In genomic region chr7:118572039-118572438, GRCm38 (mm10) we compare ENCODE assay signal across 17 mouse cellular contexts. TPM values are rescaled to one million over a fixed set of nuclear protein-coding genes. Genes with fewer than 3 reads are reported as not detected.
DNase-seq lines count a peak whose midpoint lies in the region; ATAC-seq and TF ChIP-seq lines count a peak whose summit lies in the region.
"Had no signal": no experiment of that assay in that cellular context is flagged by ENCODE, and none has a peak within 500 bp of the region (broad histone marks: within the 10 kb centered on the region; RNA-seq: fewer than 3 reads in every experiment).

No protein-coding gene starts in this region.

- H3K9me3 ChIP-seq in kidney, embryonic 14.5 days (ENCODE audit: control insufficient read depth, low read length): no peaks in the 10 kb centered on the region
- H3K9me3 ChIP-seq in liver, postnatal 0 days (ENCODE audit: low read length): no peaks in the 10 kb centered on the region; the same call in 1 of the 2 replicates
- H3K9me3 ChIP-seq: heart, embryonic 10.5 days; kidney, embryonic 15.5 days; midbrain, embryonic 12.5 days had no signal

- no peaks in the 10 kb centered on the region for H3K36me3 ChIP-seq in kidney, embryonic 14.5 days (ENCODE audit: control insufficient read depth, insufficient read depth, low read length)
- H3K36me3 ChIP-seq in liver, postnatal 0 days (replicated peaks; ENCODE audit: insufficient read depth, low read length): no peaks in the 10 kb centered on the region
- H3K36me3 ChIP-seq: heart, embryonic 10.5 days; kidney, embryonic 15.5 days; midbrain, embryonic 12.5 days had no signal

- H3K4me1 ChIP-seq in kidney, embryonic 14.5 days (ENCODE audit: control insufficient read depth, insufficient read depth, low read length): 0 out of 2 replicates have a peak, but pooled peaks cover 3% of the 10 kb centered on the region
- H3K4me1 ChIP-seq in liver, postnatal 0 days (ENCODE audit: insufficient read depth): no peaks in the 10 kb centered on the region
- H3K4me1 ChIP-seq: heart, embryonic 10.5 days; kidney, embryonic 15.5 days had no signal

- TF ChIP-seq EP300 in liver, postnatal 0 days (IDR thresholded peaks at IDR 0.05; ENCODE audit: low read depth): peak; percentile 61; the same call in 1 of the 2 replicates

- H3K4me3 ChIP-seq in kidney, embryonic 14.5 days (ENCODE audit: low read length): no peak overlapping the region
- H3K4me3 ChIP-seq in liver, postnatal 0 days (ENCODE audit: low read depth, low read length): no peak overlapping the region
- H3K4me3 ChIP-seq: forebrain, embryonic 10.5 days; heart, embryonic 10.5 days; kidney, embryonic 15.5 days; midbrain, embryonic 12.5 days had no signal

- 73% methylated on average over 5 of the region's 5 CpGs for WGBS in kidney, embryonic 14.5 days
- WGBS in liver, postnatal 0 days (ENCODE audit: insufficient replicate concordance): 41% methylated on average over 5 of the region's 5 CpGs

- no peak overlapping the region for H3K27ac ChIP-seq in kidney, embryonic 14.5 days (ENCODE audit: low read depth, low read length)
- H3K27ac ChIP-seq in liver, postnatal 0 days (ENCODE audit: low read depth): no peak overlapping the region
- H3K27ac ChIP-seq: forebrain, embryonic 10.5 days; heart, embryonic 10.5 days; kidney, embryonic 15.5 days; midbrain, embryonic 12.5 days had no signal

- peak; percentile 33 for DNase-seq in kidney, adult 9 months
- DNase-seq in right cerebral cortex, adult 18-20 months: peak; percentile 28
- DNase-seq in right cerebral cortex, adult 2 months (ENCODE audit: low spot score in 2 of 2): no peak
- peak; percentile 47 for DNase-seq in liver, postnatal 0 days
- DNase-seq in cerebellum, adult 9-10 months: no peak
- DNase-seq: adrenal gland, adult 8-10 months; cerebellum, adult 11-12 months; heart, postnatal 10 days; retina, postnatal 1 day had no signal

- no peaks in the 10 kb centered on the region for H3K27me3 ChIP-seq in kidney, embryonic 14.5 days (ENCODE audit: control insufficient read depth, insufficient read depth, low read length)
- no peaks in the 10 kb centered on the region for H3K27me3 ChIP-seq in liver, postnatal 0 days (ENCODE audit: insufficient read depth, low read length)
- H3K27me3 ChIP-seq: kidney, embryonic 15.5 days; midbrain, embryonic 12.5 days had no signal

- H3K9ac ChIP-seq in kidney, embryonic 14.5 days (ENCODE audit: low read depth, low read length): no peak overlapping the region
- H3K9ac ChIP-seq in liver, postnatal 0 days (replicated peaks): no peak overlapping the region
- H3K9ac ChIP-seq: kidney, embryonic 15.5 days; midbrain, embryonic 12.5 days had no signal

- no peak for ATAC-seq in kidney, embryonic 14.5 days (ENCODE audit: low FRiP score, low TSS enrichment)
- ATAC-seq in liver, postnatal 0 days: peak; percentile 92
- ATAC-seq in CD4-positive, CD25-positive, alpha-beta regulatory T cell, adult 4 months: no peak

- H3K4me2 ChIP-seq in kidney, embryonic 14.5 days (replicated peaks; ENCODE audit: low read depth, low read length): no peak overlapping the region
- H3K4me2 ChIP-seq in liver, postnatal 0 days (ENCODE audit: low read depth, low read length): no peak overlapping the region
- H3K4me2 ChIP-seq: kidney, embryonic 15.5 days; midbrain, embryonic 12.5 days had no signal

- TF ChIP-seq CTCF in liver, postnatal 0 days (IDR thresholded peaks at IDR 0.05; ENCODE audit: low read depth): no peak

RNA-seq across cellular contexts. Expression of gene Tmc7, which starts 12.5 kb away (rescaled TPM):
- 1.2 and 2.7 TPM in 2 replicates for polyA plus RNA-seq in kidney, embryonic 14.5 days (2014; fragmentation: Nextera tagmentation; extraction: Ambion mirVana)
- polyA plus RNA-seq in liver, postnatal 0 days (2015; fragmentation: Nextera tagmentation; extraction: Ambion mirVana): 0.18 and 0.33 TPM in 2 replicates
- polyA plus RNA-seq in CD4-positive, CD25-positive, alpha-beta regulatory T cell, adult 4 months (2017; shearing (Covaris generic)): not detected
- polyA plus RNA-seq: C2C12 had no signal

RNA-seq across cellular contexts. Expression of gene Tmc5, which starts 25.1 kb away (rescaled TPM):
- 0.09 TPM in 1 of 2 replicates, not detected in the other for polyA plus RNA-seq in kidney, embryonic 14.5 days (2014; fragmentation: Nextera tagmentation; extraction: Ambion mirVana)
- 0.02 and 0.05 TPM in 2 replicates for polyA plus RNA-seq in liver, postnatal 0 days (2015; fragmentation: Nextera tagmentation; extraction: Ambion mirVana)
- not detected for polyA plus RNA-seq in CD4-positive, CD25-positive, alpha-beta regulatory T cell, adult 4 months (2017; shearing (Covaris generic))
- polyA plus RNA-seq: C2C12; heart, embryonic 10.5 days; limb, embryonic 11.5 days had no signal

RNA-seq across cellular contexts. Expression of gene Coq7, which starts 38.9 kb away (rescaled TPM):
- 158 and 169 TPM in 2 replicates for polyA plus RNA-seq in kidney, embryonic 14.5 days (2014; fragmentation: Nextera tagmentation; extraction: Ambion mirVana)
- polyA plus RNA-seq in liver, postnatal 0 days (2015; fragmentation: Nextera tagmentation; extraction: Ambion mirVana): 53.1 and 53.4 TPM in 2 replicates
- polyA plus RNA-seq in CD4-positive, CD25-positive, alpha-beta regulatory T cell, adult 4 months (2017; shearing (Covaris generic)): 10 to 100 TPM; 10.3 to 10.7 TPM

Comparison
In these comparisons a context has a peak if more than half of its experiments do, and no peak if none do; other contexts are left out.
1. DNase-seq: peak in kidney, adult 9 months (single experiment), right cerebral cortex, adult 18-20 months (single experiment) and liver, postnatal 0 days (single experiment); none in right cerebral cortex, adult 2 months (0 of 2) and cerebellum, adult 9-10 months (single experiment).